Mouse (Mus musculus): ENCODE results near the gene Prkca.

Prkca gene

GRCm38 (mm10) chr11:108204895-108205248 lies 138.9 kb downstream of the Prkca start:
- DNase-seq (ENCODE audit: low spot score): no peak

- no peak for DNase-seq (ENCODE audit: low spot score)
These were observed 139.4 kb downstream of the Prkca start for GRCm38 (mm10) chr11:108204202-108204894.

DNA sequence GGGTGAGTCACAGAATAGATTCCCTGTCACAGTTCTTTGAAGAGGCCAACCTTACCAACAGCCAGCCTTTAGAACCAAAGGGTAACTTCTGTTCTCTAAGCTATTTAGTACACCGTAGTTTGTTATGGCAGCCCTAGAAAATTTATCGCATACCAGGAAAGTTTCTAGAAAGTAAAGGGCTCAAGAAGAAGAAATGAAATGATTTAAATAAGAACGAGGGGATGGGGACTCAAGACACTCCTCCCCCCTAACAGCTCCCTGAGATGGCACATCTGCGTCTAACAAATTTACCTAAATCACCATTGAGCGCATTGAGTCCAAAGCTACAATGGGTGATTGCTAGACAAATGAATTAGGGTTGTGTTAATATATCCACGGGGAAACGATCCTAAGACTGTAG lies 140.9 kb downstream of the Prkca start:
- no peak for DNase-seq (ENCODE audit: low spot score)

GRCm38 (mm10) chr11:108200679-108201586 lies 142.8 kb downstream of the Prkca start:
- DNase-seq (ENCODE audit: low spot score): no peak

DNA sequence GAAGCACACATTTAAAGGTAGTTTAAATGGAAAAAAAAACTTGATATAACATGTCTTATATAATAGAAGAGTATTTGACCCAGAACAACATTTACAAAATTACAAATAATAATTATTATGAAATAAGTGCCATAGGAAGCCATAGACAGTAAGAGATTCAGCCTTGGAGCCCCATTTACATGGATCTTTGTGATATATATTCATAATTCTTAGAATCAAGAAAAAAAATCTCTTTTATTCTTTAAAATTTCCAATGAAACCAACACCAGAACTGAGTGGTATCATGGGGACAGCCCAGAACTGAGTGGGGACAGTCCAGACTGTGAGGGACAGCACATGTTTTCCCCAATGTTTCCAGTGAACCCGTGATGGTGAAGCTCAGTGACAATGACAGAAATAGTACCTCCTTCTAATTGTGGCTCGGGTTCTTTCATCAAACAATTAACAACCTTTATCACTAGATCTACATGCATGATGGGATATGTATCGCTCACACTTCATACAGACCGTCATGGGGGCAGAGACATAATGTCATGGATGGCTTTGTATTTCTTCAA lies 144.2 kb downstream of the Prkca start:
- no peak for DNase-seq (ENCODE audit: low spot score)

GRCm38 (mm10) chr11:108198592-108198991 lies 145.1 kb downstream of the Prkca start:
- no peak for DNase-seq (ENCODE audit: low spot score)

DNA sequence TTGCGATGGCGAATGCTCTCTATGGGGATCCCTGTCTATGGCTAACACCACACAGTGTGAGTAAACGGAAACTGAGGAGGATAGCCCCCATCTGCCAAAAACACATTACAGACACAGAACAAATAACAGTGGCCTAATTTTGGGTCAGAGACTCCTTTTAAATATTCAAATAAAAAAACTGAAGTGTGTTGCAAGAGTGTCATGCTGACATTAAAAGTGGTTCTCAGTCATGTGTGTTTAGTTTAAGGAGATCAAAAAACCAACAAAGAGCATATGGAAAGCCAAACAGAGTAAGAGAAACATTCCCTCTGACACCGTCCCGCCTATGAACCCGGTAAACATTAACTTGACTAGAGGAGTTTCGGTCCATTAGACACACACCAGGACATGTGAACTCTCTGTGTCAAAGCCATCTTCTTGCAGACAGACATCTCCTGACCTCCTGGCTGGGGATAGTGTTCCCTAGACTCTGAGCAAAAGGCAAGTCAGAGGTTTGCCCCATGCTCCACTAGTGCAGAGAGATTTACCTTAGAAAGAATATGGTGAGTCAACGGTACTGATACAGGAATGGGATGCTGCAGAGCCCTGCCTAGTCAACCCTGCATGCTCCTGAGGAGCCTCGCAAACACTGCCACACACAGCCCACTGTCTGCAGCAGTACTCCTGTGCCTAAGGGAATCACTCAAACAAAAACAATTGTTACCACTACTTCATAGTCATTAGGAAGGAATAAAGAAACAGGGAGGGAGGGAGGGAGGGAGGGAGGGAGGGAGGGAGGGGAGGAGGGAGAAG lies 146.1 kb downstream of the Prkca start:
- no peak for DNase-seq (ENCODE audit: low spot score)

- DNase-seq (ENCODE audit: low spot score): no peak
These were observed 146.9 kb downstream of the Prkca start for GRCm38 (mm10) chr11:108196796-108197195.

GRCm38 (mm10) chr11:108190298-108190697 lies 153.4 kb downstream of the Prkca start:
- no peak for DNase-seq (ENCODE audit: low spot score)

GRCm38 (mm10) chr11:108189362-108189761 lies 154.4 kb downstream of the Prkca start:
- no peak for DNase-seq (ENCODE audit: low spot score)

DNA sequence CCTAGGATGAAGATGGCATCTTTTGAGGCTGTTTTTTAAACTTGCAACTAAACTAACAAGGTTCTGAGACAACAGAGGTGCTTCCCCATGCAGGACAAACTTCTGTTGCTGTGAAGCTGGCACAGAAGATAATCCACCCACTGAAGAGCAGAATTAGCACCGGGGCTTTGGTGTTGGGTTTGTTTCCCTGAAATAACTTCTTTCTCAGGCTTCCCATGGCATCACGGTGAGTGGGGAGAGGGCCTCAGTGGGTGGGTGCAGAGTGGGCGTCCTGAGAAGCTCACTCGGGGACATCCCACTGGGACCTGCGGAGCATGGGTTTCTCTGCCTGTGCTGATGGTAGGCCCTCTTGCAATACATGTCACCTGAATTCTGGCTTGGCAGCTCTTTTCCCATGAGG lies 161.3 kb downstream of the Prkca start:
- DNase-seq (ENCODE audit: low spot score): no peak

- no peak for DNase-seq (ENCODE audit: low spot score)
These were observed 162.6 kb downstream of the Prkca start for GRCm38 (mm10) chr11:108181012-108181713.

- DNase-seq (ENCODE audit: low spot score): no peak
These were observed 164.9 kb downstream of the Prkca start for GRCm38 (mm10) chr11:108178802-108179201.

DNA sequence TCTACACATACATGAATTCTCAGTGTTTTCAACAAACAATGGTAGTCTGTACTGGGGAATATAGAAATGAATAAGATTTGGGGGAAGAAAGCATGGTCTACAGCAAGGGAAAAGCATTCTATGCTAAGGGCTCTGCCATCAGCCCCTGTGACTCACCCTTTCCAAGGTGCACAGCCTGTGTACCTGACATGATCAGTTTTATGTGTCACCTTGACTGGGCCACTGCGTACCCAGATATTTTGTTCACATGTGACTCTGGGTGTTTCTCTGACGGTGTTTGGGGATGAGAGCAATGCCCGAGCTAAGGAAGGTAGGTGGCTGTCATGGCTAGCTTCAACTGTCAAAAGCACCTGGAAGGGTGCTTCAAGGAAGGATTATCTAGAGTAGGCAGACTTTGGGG lies 165.5 kb downstream of the Prkca start:
- no peak for DNase-seq (ENCODE audit: low spot score)

- no peak for DNase-seq (ENCODE audit: low spot score)
These were observed 167.0 kb downstream of the Prkca start for GRCm38 (mm10) chr11:108176715-108177114.

DNA sequence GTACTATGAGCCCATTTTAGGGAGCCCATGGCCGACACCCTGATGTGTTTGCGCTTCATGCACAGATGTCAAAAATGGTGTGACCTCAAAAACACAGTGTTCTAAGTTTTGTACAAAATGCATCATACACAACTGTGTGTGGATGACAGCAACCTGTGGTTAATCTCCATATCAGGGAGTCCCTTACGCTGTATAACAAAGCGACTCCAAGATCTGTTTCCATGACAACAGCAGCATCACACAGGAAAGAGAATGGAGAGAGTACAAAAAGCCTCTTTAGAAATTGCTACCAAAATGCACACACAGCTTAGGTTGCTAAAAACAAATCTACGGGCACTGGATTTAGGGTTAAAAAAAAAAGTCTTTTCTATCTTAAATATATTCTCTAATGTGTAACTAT lies 171.8 kb downstream of the Prkca start:
- no peak for DNase-seq (ENCODE audit: low spot score)

DNA sequence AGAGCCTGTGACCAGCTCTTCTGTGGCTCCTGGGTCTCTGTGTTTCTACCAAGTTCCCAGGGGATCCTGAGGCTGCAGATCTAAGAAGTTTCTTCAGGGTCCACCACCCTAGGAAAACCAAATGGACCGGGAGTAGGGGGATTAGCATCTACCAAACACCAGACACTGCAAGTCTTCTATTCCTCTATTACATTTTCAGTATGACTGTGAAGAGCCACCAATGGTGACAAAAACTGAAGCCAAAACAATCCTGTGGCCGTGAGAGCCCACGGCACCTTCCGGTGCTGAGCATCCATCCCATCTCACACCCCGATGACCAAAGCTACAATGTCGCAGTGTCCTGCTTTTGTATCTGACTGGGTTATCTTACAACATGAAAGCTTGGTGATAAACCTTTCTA lies 172.5 kb downstream of the Prkca start:
- DNase-seq (ENCODE audit: low spot score): no peak

GRCm38 (mm10) chr11:108170107-108170506 lies 173.6 kb downstream of the Prkca start:
- DNase-seq (ENCODE audit: low spot score): no peak

GRCm38 (mm10) chr11:108165725-108166124 lies 178.0 kb downstream of the Prkca start:
- no peak for DNase-seq (ENCODE audit: low spot score)

- DNase-seq (ENCODE audit: low spot score): no peak
These were observed 181.1 kb downstream of the Prkca start for GRCm38 (mm10) chr11:108162639-108163038.

DNA sequence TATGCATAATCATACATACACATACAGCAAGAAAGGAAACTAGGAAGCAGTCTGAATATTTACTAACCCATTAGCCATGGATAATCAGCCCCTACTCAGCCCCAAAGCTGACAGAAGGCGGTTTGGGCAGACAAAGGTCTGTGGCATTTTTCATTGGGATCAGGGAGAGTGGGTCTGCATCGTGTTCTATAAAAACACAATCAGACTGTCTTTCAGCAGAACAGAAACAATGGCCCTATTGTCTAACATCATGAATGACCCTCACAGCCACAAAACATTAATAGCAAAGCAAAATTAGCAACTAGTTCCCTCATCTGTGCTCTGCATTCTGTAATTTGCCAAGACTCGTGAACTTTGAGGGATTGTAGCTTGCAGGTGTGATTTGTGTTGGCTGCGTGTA lies 181.6 kb downstream of the Prkca start:
- DNase-seq (ENCODE audit: low spot score): no peak

- no peak for DNase-seq (ENCODE audit: low spot score)
These were observed 183.7 kb downstream of the Prkca start for GRCm38 (mm10) chr11:108160056-108160455.
